Mouse (Mus musculus): ENCODE measurements around the gene Sectm1a. TPM values are rescaled to one million over a fixed set of nuclear protein-coding genes. Genes with fewer than 3 reads are reported as not detected.

Gene Sectm1a
- total RNA-seq (2014; rRNA removed) = not detected in 2 replicates
- not detected in 2 replicates for polyA plus RNA-seq (2015; fragmentation: Nextera tagmentation; extraction: Ambion mirVana)

DNA sequence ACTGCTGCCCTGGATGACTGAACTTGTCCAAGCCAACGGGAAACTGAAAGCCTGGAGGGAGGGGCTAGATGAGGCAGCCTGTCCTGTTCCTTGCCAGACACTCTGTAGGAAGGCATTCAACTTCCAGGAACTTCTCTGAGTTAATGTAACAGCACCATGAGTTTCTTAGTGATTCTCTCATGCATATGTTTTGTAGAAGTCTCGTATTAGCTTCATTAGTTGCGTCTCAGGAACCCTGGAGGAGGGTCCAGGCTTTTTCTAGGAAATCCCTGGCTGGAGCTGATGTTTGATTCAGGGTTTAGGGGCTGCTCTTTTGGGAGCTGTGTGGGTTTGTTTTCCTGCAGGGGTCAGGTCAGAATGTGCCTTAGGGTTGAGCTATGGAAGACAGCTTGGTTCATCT is at the start of gene Sectm1a:
Gene Sectm1a (minus strand): TSS at position 101 of the 400 bp plus-strand sequence.
- DNase-seq (no peak), ATAC-seq (no peak)
- whole genome bisulfite sequencing = 72% methylated on average over 3 of the region's 3 CpGs
- H3K27me3 ChIP-seq (ENCODE audit: insufficient read depth, low read length) = no peaks in the 10 kb centered on the region
- no peak for TF ChIP-seq CTCF (IDR thresholded peaks at IDR 0.05; ENCODE audit: low read depth)
- H3K9ac ChIP-seq = no peak within 1 kb of the TSS
- H3K4me3 ChIP-seq (ENCODE audit: low read depth, low read length) = no peak within 1 kb of the TSS
- no peak within 1 kb of the TSS for H3K27ac ChIP-seq (ENCODE audit: low read depth, low read length)
- no peaks in the 10 kb centered on the region for H3K9me3 ChIP-seq (ENCODE audit: low read length)
- H3K4me1 ChIP-seq (ENCODE audit: insufficient read depth) = no peaks in the 10 kb centered on the region
- H3K4me2 ChIP-seq (ENCODE audit: low read depth) = no peak within 1 kb of the TSS
- H3K36me3 ChIP-seq (ENCODE audit: insufficient read depth) = no peaks in the 10 kb centered on the region

DNA sequence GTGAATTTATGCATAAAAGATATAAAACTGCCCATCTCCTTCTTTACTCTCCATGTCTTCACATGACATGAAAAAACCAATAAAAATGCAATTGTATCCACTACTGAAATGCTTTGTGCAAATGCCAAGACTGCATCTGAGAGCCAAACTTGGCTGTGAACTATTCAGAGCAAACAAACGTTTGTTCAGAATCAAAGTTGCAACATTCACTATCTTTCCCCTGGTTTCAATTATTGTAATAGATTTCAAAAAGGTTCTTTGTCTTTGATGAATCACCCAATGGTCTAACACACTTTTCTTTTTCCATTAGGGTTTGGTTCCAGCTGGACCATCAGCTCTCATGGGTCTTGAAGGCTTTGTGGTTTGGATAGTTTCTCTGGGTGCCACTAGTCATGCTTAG is 48.6 kb upstream of the Sectm1a start:
- Histone ChIP-seq H3K27me3 (ENCODE audit: insufficient read depth, low read length) (no peaks in the 10 kb centered on the region), H3K36me3 (ENCODE audit: insufficient read depth) (no peaks in the 10 kb centered on the region), H3K4me3 (ENCODE audit: low read depth, low read length) (no peak overlapping the region), H3K9ac (no peak overlapping the region), H3K4me1 (ENCODE audit: insufficient read depth) (no peaks in the 10 kb centered on the region), H3K4me2 (ENCODE audit: low read depth) (no peak overlapping the region), H3K27ac (ENCODE audit: low read depth, low read length) (no peak overlapping the region), H3K9me3 (ENCODE audit: low read length) (no peaks in the 10 kb centered on the region)
- WGBS = 53% methylated on average over 1 of the region's 1 CpGs
- TF ChIP-seq CTCF (IDR thresholded peaks at IDR 0.05; ENCODE audit: low read depth) = no peak
- ATAC-seq (no peak), DNase-seq (no peak)

DNA sequence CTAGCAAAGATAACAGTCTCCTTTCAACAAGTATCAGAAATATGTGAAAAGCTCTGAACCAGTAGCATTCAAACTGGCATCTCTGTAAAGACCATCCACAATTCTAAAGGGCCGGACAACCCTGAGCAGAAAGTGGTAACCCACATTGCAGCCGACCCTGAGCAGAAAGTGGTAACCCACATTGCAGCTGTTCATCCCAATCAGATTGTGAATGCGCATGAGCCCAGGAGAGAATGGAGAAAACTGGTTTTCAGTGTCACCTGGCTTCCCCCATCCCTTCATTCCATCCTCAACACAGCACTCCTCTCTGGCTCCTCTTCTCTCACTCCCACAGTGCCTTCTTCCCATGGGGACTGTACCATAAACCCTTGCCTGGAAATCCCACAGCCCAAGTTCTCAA is 46.4 kb upstream of the Sectm1a start:
- no peak for TF ChIP-seq CTCF (IDR thresholded peaks at IDR 0.05; ENCODE audit: low read depth)
- no peak overlapping the region for H3K4me2 ChIP-seq (ENCODE audit: low read depth)
- H3K36me3 ChIP-seq (ENCODE audit: insufficient read depth) = no peaks in the 10 kb centered on the region
- no peaks in the 10 kb centered on the region for H3K4me1 ChIP-seq (ENCODE audit: insufficient read depth)
- 89% methylated on average over 3 of the region's 3 CpGs for WGBS
- ATAC-seq (no peak), DNase-seq (no peak)
- H3K4me3 ChIP-seq (ENCODE audit: low read depth, low read length) = no peak overlapping the region
- H3K9ac ChIP-seq = no peak overlapping the region
- no peaks in the 10 kb centered on the region for H3K27me3 ChIP-seq (ENCODE audit: insufficient read depth, low read length)
- H3K9me3 ChIP-seq (ENCODE audit: low read length) = no peaks in the 10 kb centered on the region
- H3K27ac ChIP-seq (ENCODE audit: low read depth, low read length) = no peak overlapping the region

- Histone ChIP-seq H3K36me3 (ENCODE audit: insufficient read depth) (no peaks in the 10 kb centered on the region), H3K4me2 (ENCODE audit: low read depth) (no peak overlapping the region), H3K27me3 (ENCODE audit: insufficient read depth, low read length) (no peaks in the 10 kb centered on the region), H3K4me3 (ENCODE audit: low read depth, low read length) (no peak overlapping the region), H3K9me3 (ENCODE audit: low read length) (no peaks in the 10 kb centered on the region), H3K27ac (ENCODE audit: low read depth, low read length) (no peak overlapping the region), H3K9ac (no peak overlapping the region), H3K4me1 (ENCODE audit: insufficient read depth) (no peaks in the 10 kb centered on the region)
- DNase-seq (no peak), ATAC-seq (no peak)
- WGBS = 66% methylated on average over 1 of the region's 1 CpGs
- TF ChIP-seq CTCF (IDR thresholded peaks at IDR 0.05; ENCODE audit: low read depth) = peak; percentile 28
Measured at GRCm38 (mm10) chr11:121126395-121126794, 45.4 kb upstream of the Sectm1a start.

- Histone ChIP-seq H3K27ac (ENCODE audit: low read depth, low read length) (no peak overlapping the region), H3K4me3 (ENCODE audit: low read depth, low read length) (no peak overlapping the region), H3K9me3 (ENCODE audit: low read length) (no peaks in the 10 kb centered on the region), H3K9ac (no peak overlapping the region), H3K4me1 (ENCODE audit: insufficient read depth) (no peaks in the 10 kb centered on the region), H3K27me3 (ENCODE audit: insufficient read depth, low read length) (no peaks in the 10 kb centered on the region), H3K36me3 (ENCODE audit: insufficient read depth) (no peaks in the 10 kb centered on the region), H3K4me2 (ENCODE audit: low read depth) (no peak overlapping the region)
- WGBS = 91% methylated on average over 3 of the region's 3 CpGs
- TF ChIP-seq CTCF (IDR thresholded peaks at IDR 0.05; ENCODE audit: low read depth) = no peak
- ATAC-seq (no peak), DNase-seq (no peak)
Measured at GRCm38 (mm10) chr11:121125522-121126172, 44.6 kb upstream of the Sectm1a start.

DNA sequence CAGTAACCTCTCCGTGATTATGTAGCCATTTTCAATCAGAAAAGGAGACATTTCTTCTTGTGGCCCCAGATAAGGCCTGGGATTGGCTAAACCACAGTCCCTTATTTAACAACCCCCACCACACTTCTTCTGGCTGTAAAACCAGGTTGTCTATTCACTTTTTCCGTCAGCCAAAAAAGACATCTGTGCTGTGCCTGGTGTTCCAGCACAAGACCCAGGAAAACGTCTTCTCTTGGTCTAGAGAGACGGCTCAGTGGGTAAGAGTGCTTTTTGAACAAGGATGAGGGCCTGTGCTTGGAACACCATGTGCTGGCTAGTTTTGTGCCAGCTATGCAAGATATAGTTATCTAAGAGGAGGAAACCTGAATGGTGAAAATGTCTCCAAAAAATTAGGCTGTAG is 42.4 kb upstream of the Sectm1a start:
- H3K9me3 ChIP-seq (ENCODE audit: low read length) = no peaks in the 10 kb centered on the region
- no peaks in the 10 kb centered on the region for H3K27me3 ChIP-seq (ENCODE audit: insufficient read depth, low read length)
- no peaks in the 10 kb centered on the region for H3K4me1 ChIP-seq (ENCODE audit: insufficient read depth)
- ATAC-seq (no peak), DNase-seq (no peak)
- H3K27ac ChIP-seq (ENCODE audit: low read depth, low read length) = no peak overlapping the region
- WGBS = 74% methylated on average over 4 of the region's 4 CpGs
- TF ChIP-seq CTCF (IDR thresholded peaks at IDR 0.05; ENCODE audit: low read depth) = no peak
- H3K9ac ChIP-seq = no peak overlapping the region
- H3K4me3 ChIP-seq (ENCODE audit: low read depth, low read length) = no peak overlapping the region
- H3K4me2 ChIP-seq (ENCODE audit: low read depth) = no peak overlapping the region
- no peaks in the 10 kb centered on the region for H3K36me3 ChIP-seq (ENCODE audit: insufficient read depth)

- no peak for ATAC-seq
- H3K4me2 ChIP-seq (ENCODE audit: low read depth) = no peak overlapping the region
- H3K4me3 ChIP-seq (ENCODE audit: low read depth, low read length) = no peak overlapping the region
- TF ChIP-seq CTCF (IDR thresholded peaks at IDR 0.05; ENCODE audit: low read depth) = no peak
- 81% methylated on average over 2 of the region's 2 CpGs for WGBS
- no peaks in the 10 kb centered on the region for H3K36me3 ChIP-seq (ENCODE audit: insufficient read depth)
- no peaks in the 10 kb centered on the region for H3K9me3 ChIP-seq (ENCODE audit: low read length)
- no peaks in the 10 kb centered on the region for H3K4me1 ChIP-seq (ENCODE audit: insufficient read depth)
- DNase-seq = no peak
- H3K27ac ChIP-seq (ENCODE audit: low read depth, low read length) = no peak overlapping the region
- no peak overlapping the region for H3K9ac ChIP-seq
- H3K27me3 ChIP-seq (ENCODE audit: insufficient read depth, low read length) = no peaks in the 10 kb centered on the region
Measured at GRCm38 (mm10) chr11:121122024-121122670, 41.1 kb upstream of the Sectm1a start.

All from forebrain, postnatal 0 days (tissue).